Mouse (Mus musculus): ENCODE data around the gene Tex44. TPM values are rescaled to one million over a fixed set of nuclear protein-coding genes. Genes with fewer than 3 reads are reported as not detected.

The Tex44 gene
- total and polyA plus RNA-seq, 2 experiments from 2014 or later = 0.29 TPM; not detected in 1

GRCm38 (mm10) chr1:86432778-86433177, 6.6 kb downstream of the Tex44 start:
- no peaks in the 10 kb centered on the region for H3K9me3 ChIP-seq (ENCODE audit: low read length)
- no peak overlapping the region for H3K4me2 ChIP-seq (ENCODE audit: low read depth)
- no peak overlapping the region for H3K4me3 ChIP-seq (ENCODE audit: low read depth, low read length)
- no peak overlapping the region for H3K9ac ChIP-seq
- no peak for ATAC-seq
- peaks cover 21% of the 10 kb centered on the region for H3K4me1 ChIP-seq (ENCODE audit: insufficient read depth)
- no peak overlapping the region for H3K27ac ChIP-seq (ENCODE audit: low read depth, low read length)
- no peaks in the 10 kb centered on the region for H3K36me3 ChIP-seq (ENCODE audit: insufficient read depth)
- no peak for DNase-seq
- H3K27me3 ChIP-seq (ENCODE audit: insufficient read depth, low read length) = no peaks in the 10 kb centered on the region
- WGBS = 85% methylated on average over 4 of the region's 4 CpGs
- TF ChIP-seq CTCF (IDR thresholded peaks at IDR 0.05; ENCODE audit: low read depth) = no peak

GRCm38 (mm10) chr1:86433359-86433758, 7.2 kb downstream of the Tex44 start:
- no peaks in the 10 kb centered on the region for H3K9me3 ChIP-seq (ENCODE audit: low read length)
- TF ChIP-seq CTCF (IDR thresholded peaks at IDR 0.05; ENCODE audit: low read depth) = no peak
- no peak overlapping the region for H3K4me3 ChIP-seq (ENCODE audit: low read depth, low read length)
- H3K36me3 ChIP-seq (ENCODE audit: insufficient read depth) = no peaks in the 10 kb centered on the region
- H3K27ac ChIP-seq (ENCODE audit: low read depth, low read length) = peak overlapping the region; percentile 99
- peak overlapping the region; percentile 83; the same call in 1 of the 2 replicates for H3K9ac ChIP-seq
- ATAC-seq = no peak
- WGBS = 83% methylated on average over 7 of the region's 7 CpGs
- H3K4me1 ChIP-seq (ENCODE audit: insufficient read depth) = peaks cover 21% of the 10 kb centered on the region
- no peak for DNase-seq
- no peaks in the 10 kb centered on the region for H3K27me3 ChIP-seq (ENCODE audit: insufficient read depth, low read length)
- no peak overlapping the region for H3K4me2 ChIP-seq (ENCODE audit: low read depth)

- H3K9me3 ChIP-seq (ENCODE audit: low read length) = no peaks in the 10 kb centered on the region
- TF ChIP-seq CTCF (IDR thresholded peaks at IDR 0.05; ENCODE audit: low read depth) = no peak
- DNase-seq (peak; percentile 78), ATAC-seq (peak; percentile 62)
- peak overlapping the region; percentile 99 for H3K27ac ChIP-seq (ENCODE audit: low read depth, low read length)
- peak overlapping the region; percentile 41 for H3K4me3 ChIP-seq (ENCODE audit: low read depth, low read length)
- H3K4me1 ChIP-seq (ENCODE audit: insufficient read depth) = peaks cover 21% of the 10 kb centered on the region
- H3K4me2 ChIP-seq (ENCODE audit: low read depth) = peak overlapping the region; percentile 91
- no peaks in the 10 kb centered on the region for H3K36me3 ChIP-seq (ENCODE audit: insufficient read depth)
- H3K9ac ChIP-seq = peak overlapping the region; percentile 83
- 2% methylated on average over 11 of the region's 12 CpGs for WGBS
- H3K27me3 ChIP-seq (ENCODE audit: insufficient read depth, low read length) = no peaks in the 10 kb centered on the region
Measured at GRCm38 (mm10) chr1:86434001-86434400, 7.9 kb downstream of the Tex44 start.

- ATAC-seq (peak; percentile 91), DNase-seq (peak; percentile 98)
- 0 out of 2 replicates have a peak, but pooled peaks have one; percentile 12 for TF ChIP-seq CTCF (IDR thresholded peaks at IDR 0.05; ENCODE audit: low read depth)
- 2% methylated on average over 46 of the region's 46 CpGs for WGBS
- Histone ChIP-seq H3K9ac (peak overlapping the region; percentile 83), H3K27ac (ENCODE audit: low read depth, low read length) (peak overlapping the region; percentile 99), H3K36me3 (ENCODE audit: insufficient read depth) (no peaks in the 10 kb centered on the region), H3K4me3 (ENCODE audit: low read depth, low read length) (peak overlapping the region; percentile 41), H3K4me2 (ENCODE audit: low read depth) (peak overlapping the region; percentile 91), H3K27me3 (ENCODE audit: insufficient read depth, low read length) (no peaks in the 10 kb centered on the region), H3K4me1 (ENCODE audit: insufficient read depth) (peaks cover 21% of the 10 kb centered on the region), H3K9me3 (ENCODE audit: low read length) (no peaks in the 10 kb centered on the region)
Measured at GRCm38 (mm10) chr1:86434439-86435201, 8.5 kb downstream of the Tex44 start.

GRCm38 (mm10) chr1:86435302-86435821, 9.2 kb downstream of the Tex44 start:
- H3K9ac ChIP-seq = peak overlapping the region; percentile 83
- H3K4me2 ChIP-seq (ENCODE audit: low read depth) = peak overlapping the region; percentile 91; the same call in 1 of the 2 replicates
- DNase-seq (peak; percentile 86), ATAC-seq (peak; percentile 30)
- peaks cover 28% of the 10 kb centered on the region for H3K4me1 ChIP-seq (ENCODE audit: insufficient read depth)
- H3K27me3 ChIP-seq (ENCODE audit: insufficient read depth, low read length) = no peaks in the 10 kb centered on the region
- WGBS = 4% methylated on average over 13 of the region's 13 CpGs
- no peak for TF ChIP-seq CTCF (IDR thresholded peaks at IDR 0.05; ENCODE audit: low read depth)
- H3K4me3 ChIP-seq (ENCODE audit: low read depth, low read length) = no peak overlapping the region
- no peaks in the 10 kb centered on the region for H3K9me3 ChIP-seq (ENCODE audit: low read length)
- H3K27ac ChIP-seq (ENCODE audit: low read depth, low read length) = peak overlapping the region; percentile 99
- no peaks in the 10 kb centered on the region for H3K36me3 ChIP-seq (ENCODE audit: insufficient read depth)

- Histone ChIP-seq H3K4me2 (ENCODE audit: low read depth) (no peak overlapping the region), H3K4me3 (ENCODE audit: low read depth, low read length) (no peak overlapping the region), H3K4me1 (ENCODE audit: insufficient read depth) (peaks cover 32% of the 10 kb centered on the region), H3K36me3 (ENCODE audit: insufficient read depth) (no peaks in the 10 kb centered on the region), H3K27me3 (ENCODE audit: insufficient read depth, low read length) (no peaks in the 10 kb centered on the region), H3K9me3 (ENCODE audit: low read length) (no peaks in the 10 kb centered on the region), H3K9ac (no peak overlapping the region), H3K27ac (ENCODE audit: low read depth, low read length) (no peak overlapping the region)
- 67% methylated on average over 9 of the region's 9 CpGs for WGBS
- no peak for TF ChIP-seq CTCF (IDR thresholded peaks at IDR 0.05; ENCODE audit: low read depth)
- DNase-seq (no peak), ATAC-seq (no peak)
Measured at GRCm38 (mm10) chr1:86437219-86438013, 11.3 kb downstream of the Tex44 start.

- H3K4me1 ChIP-seq (ENCODE audit: insufficient read depth) = peaks cover 33% of the 10 kb centered on the region
Measured at GRCm38 (mm10) chr1:86438014-86438319, 11.8 kb downstream of the Tex44 start.

More at GRCm38 (mm10) chr1:86438014-86438319, 11.8 kb downstream of the Tex44 start:
- no peak overlapping the region for H3K27ac ChIP-seq (ENCODE audit: low read depth, low read length)
- no peak for ATAC-seq
- no peak for TF ChIP-seq CTCF (IDR thresholded peaks at IDR 0.05; ENCODE audit: low read depth)
- H3K9ac ChIP-seq = no peak overlapping the region
- DNase-seq = no peak
- no peak overlapping the region for H3K4me3 ChIP-seq (ENCODE audit: low read depth, low read length)
- no peaks in the 10 kb centered on the region for H3K27me3 ChIP-seq (ENCODE audit: insufficient read depth, low read length)
- H3K9me3 ChIP-seq (ENCODE audit: low read length) = no peaks in the 10 kb centered on the region
- H3K4me2 ChIP-seq (ENCODE audit: low read depth) = no peak overlapping the region
- 76% methylated on average over 6 of the region's 6 CpGs for WGBS
- no peaks in the 10 kb centered on the region for H3K36me3 ChIP-seq (ENCODE audit: insufficient read depth)

Data from forebrain, postnatal 0 days (tissue).